Mouse (Mus musculus) embryo, embryonic 9.5 days (tissue): ENCODE data around the gene Sox13.

Experiments
- DNase-seq: peaks from one replicate; pipeline ENCODE4 v3.0.0-alpha.2; 2017; ENCODE audit errors: extremely low spot score

The Sox13 gene

DNA sequence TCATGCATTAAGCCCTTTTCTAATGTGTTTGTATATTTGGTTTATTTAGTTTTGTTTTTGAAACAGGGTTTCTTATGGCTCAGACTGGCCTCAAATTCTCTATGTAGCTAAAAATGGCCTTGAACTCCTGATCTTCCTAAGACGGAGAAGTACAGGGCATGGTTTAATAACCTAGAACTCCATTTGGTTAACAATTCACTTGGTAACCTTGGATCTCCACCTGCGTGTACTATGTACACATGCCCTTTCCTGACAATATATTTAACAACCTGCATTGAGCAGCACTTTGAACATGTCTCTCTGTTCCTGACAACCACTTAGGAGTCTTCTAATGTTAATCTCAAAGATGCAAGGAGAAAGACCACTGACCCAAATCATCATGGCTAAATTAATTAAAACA lies 7.0 kb upstream of the Sox13 start:
- DNase-seq = no peak

DNA sequence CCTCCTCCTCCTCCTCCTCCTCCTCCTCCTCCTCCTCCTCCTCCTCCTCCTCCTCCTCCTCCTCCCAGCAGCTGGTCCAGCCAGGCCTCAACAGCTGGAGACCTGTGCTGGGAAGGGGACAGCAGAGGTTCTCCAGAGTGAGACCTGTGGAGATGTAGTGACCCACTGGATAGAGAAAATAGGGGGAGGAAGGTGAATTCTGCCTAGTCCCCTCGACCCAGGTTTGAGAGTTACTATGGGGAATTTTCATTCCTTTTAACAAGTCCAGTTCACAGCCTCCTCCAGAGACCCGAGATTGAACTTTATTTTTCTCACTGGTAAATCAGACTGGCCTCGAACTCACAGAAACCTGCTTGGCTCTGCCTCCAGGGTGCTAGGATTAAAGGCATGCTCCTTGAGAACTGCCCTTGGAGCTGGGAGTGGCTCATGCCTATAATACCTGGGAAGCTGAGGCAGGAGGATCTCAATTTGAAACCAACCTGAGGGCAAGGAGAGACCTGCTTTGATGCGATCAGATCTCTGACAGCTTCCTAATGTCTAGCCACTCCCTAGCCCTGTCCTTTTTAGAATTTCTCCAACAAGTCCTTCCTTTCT lies 467 bp upstream of the Sox13 start:
- DNase-seq = no peak

DNA sequence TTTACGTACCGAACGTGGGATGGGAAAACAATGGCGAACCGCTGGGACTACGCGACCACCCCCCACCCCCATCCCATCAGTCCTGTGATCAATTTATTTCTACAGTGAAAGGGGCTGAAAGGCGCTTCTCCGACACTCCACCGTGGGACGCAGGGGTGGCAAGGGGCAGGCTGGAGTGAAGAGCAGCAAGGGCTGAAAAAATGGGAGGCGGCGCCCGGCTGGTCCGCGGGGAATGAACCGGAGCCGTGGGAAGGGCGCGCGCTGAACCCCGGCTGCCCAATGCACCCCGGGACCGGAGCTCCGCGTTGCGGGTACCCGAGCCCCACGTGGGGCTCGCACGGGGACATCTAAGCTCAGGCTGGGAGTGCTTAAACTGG lies 1.0 kb downstream of the Sox13 start:
- DNase-seq = no peak

DNA sequence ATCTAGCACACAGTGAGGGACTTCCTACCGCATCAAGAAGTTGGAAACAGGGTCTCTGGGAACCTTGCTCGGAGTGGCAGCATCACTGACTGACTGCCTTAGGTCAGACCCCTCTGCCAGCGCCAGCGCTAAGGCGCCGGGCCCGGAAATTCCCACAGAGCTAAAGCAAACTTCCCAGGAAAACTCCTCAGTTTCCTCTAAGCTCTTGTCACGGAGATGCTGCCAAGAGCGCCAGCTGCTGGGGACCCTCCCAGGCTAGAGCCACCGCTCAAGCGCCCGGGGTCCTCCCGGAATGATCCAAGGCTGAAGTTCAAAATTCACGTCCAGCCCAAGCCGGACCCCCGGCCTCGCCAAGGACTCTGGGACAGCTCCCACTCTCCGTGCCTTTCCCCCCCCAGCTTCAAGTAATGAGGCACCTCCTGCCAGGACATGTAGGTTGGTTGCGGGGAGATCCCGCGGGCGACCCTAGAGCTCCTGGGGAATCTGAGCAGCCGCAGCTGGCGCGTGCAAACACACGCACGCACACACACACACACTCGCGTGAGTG lies 1.5 kb downstream of the Sox13 start:
- DNase-seq = peak; percentile 69

DNA sequence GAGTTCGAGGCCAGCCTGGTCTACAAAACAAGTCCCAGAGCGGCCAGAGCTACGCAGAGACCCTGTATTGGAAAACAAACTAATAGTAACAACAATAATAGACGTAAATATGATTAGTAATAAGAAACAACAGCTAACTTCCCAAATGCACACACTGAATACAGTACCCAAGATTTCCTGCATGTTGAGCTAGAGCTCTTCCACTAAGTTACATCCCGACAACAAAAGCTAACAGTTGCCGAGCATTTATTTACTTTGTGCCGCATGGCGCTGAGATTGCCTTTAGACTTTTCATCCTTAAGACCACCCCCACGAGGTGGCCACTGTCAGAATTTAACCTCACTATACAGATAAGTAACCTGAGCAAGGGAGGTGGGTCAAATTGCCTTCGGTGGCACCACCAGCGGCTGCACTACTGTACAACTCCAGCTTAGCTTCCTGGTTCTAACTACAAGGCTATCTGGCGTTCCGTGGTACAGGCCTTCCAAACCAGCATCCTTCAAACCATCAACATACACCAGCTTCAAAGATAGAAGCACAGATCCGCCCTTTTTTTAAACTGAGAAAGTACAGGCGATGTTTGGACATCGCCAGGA lies 2.1 kb downstream of the Sox13 start:
- DNase-seq = no peak

DNA sequence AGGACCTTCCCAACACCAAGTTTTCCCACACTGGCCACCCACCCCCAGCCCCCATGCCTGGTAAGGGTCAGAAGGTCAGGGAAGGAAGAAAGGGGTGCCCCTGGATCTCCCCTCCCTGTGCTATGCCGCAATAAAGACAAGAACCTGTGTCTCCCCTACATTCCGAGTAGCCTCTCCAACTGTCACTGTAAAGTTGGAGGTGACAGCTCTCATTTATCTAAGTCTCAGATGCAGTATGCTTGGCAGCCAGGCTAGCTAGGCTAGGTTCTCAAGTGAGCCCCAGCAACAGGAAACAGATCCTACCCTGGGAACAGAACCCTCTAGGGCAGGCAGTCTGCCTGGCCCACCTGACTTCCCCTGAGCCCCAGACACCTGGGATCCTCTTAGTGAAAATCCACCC lies 3.1 kb downstream of the Sox13 start:
- no peak for DNase-seq

DNA sequence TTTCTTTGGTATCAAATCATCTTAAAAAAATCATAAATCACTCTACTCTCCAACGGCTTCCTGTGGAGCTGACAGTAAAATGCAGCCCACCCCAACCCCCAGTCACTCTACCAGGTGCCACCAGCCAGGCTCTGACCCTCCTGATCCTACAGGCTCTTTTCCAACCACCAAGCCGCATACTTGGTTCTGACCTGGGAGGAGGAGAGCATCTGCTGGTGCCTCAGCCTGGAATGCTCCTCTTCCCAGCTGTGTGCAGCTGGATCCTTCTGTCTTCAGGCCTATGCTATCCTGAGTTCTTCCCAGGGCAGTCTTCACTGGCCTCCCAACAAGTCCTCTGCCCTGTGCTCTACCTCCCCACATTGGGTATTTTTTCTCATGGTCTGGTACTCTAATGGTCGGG lies 3.7 kb downstream of the Sox13 start:
- no peak for DNase-seq

DNA sequence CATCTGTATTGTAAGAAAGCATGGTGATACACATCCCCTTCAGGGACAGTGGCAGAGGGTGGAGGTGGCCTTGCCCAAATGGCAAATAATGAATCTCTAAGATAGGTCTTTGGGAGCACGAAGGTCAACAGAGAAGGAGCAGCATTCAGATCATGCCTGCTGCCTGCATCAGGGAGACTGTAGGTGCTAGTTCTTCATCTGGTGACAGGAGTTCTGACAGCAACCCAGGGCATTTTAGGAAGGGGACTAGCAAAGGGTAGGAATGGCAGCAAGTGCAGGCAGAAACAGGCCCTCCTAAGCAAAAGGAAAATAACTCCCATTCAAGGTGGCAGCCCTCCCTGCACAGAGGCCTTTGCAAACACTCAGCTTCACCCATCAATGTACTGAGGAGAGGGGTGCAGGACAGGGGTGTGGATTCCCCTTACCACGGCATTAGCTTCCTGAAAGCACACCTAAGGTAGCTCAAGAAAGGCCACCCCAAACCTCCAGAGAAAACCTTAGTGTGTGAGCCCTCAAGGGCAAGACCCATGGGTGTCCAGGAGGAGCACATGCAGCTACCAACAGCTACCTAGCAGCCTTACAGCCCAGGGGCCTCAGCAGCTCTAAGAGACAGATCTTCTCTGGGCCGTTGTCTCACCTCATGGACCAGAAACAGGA lies 4.9 kb downstream of the Sox13 start:
- no peak for DNase-seq

- DNase-seq = peak; percentile 53
Measured at GRCm38 (mm10) chr1:133418164-133418800, 5.9 kb downstream of the Sox13 start.

DNA sequence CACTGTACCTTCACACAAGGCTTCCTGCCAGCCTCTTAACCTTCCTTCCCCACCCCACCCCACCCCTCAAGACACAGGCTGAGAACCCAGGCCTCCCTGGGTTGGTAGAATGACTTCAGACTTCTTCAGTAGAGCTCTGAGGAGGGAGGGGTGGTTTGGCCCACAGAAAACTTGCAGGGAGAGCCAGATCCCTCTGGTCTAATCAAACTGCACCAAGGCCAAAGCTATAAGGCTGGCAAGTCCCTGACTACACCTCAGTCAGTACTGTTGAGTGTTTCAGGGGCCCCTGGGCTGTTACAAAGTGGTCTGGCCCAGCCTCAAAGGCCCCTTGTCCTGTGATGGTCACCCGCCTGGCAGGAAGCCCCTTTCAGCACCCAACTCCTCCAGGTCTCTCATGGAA lies 6.6 kb downstream of the Sox13 start:
- no peak for DNase-seq

GRCm38 (mm10) chr1:133417113-133417512 lies 7.1 kb downstream of the Sox13 start:
- no peak for DNase-seq

DNA sequence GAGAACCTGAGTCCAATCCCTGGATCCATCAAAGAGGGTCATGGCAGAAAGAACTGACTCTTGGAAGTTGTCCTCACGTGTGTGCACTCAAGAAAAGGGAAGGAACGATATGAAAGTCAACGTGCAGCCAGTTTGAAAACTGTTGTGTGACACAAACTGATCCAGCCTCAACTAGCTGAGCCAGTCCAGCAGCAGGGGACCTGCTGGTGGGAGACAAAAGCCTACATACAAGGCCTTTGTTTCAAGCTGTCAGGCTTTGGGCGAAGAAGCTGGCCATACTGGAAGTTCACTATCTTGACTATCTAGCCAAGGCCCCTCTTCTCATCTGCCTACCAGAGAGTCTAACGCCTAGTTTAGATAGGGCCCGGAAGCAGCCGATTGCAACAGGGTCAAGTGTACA lies 7.7 kb downstream of the Sox13 start:
- DNase-seq = no peak

GRCm38 (mm10) chr1:133415505-133415904 lies 8.7 kb downstream of the Sox13 start:
- no peak for DNase-seq

DNA sequence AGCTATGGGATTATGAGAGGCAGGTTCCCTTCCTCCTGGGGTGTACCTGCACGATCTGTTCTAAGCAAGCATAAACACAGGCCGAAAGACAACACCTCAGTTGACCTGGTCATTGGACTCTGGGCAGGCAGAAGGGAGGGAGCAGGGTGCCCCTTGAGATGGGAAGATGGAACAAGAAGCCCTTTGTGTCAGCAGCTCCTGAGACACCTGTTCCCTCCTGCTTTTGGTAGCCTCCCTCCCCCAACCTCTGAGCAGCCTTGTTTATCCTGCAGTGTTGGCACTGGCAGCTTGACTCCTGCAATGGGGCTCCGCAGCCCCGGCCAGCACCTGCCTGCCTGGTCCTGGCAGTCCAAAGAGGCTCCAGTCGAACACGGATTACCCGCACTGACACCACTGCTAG lies 9.1 kb downstream of the Sox13 start:
- DNase-seq = no peak

DNA sequence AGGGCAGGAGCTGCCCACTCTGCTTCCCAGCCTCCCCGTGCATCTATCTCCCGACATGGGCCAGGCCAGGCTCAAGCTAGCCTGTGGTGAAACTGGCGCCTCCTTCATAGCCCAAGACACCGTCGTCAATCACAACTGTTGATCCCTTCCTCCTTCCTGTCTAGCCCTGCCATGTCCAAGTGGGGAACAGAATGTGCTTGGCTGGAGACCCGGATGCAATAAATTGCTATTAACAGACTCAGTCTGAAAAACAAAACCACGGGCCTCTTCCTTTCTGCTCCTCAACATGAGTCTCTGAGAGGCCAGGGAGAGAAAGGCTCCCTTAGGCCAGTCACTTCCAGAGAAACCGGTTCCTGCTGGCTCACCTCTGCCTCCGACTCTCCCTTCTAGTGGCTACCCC lies 11.2 kb downstream of the Sox13 start:
- no peak for DNase-seq

DNA sequence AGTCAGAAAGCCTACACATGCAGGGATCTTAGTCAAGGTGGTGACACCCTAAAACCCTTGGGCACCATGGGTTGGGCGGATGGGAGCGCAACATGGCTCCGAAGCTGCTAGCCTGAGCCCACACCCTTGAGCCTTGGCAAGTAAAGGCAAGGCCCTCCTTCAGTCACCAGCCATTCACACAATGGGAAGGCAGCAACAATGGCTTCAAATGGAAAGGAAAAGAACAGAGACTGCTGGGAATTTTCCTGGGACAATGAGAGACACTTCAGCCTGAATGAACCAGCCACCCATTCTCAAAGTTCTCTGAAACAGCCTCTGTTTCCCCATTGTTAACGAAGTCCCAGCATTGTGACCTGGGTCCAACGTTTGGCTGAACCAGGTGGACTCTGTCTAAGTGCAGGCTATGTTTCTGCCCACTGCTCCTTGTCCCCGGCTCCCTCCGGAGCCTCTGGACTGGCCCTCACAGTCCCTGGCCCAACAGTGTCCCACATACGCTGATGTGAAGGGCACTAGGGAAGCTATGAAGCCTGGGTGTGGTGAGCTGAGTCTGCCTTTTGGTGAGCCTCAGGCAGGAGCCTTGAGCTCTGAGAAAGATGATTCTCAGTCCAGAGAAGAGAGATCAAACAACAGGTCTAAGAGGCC lies 12.6 kb downstream of the Sox13 start:
- no peak for DNase-seq

- DNase-seq = no peak
Measured at GRCm38 (mm10) chr1:133409786-133410185, 14.4 kb downstream of the Sox13 start.

- DNase-seq = peak; percentile 95
Measured at GRCm38 (mm10) chr1:133408880-133409516, 15.2 kb downstream of the Sox13 start.

DNA sequence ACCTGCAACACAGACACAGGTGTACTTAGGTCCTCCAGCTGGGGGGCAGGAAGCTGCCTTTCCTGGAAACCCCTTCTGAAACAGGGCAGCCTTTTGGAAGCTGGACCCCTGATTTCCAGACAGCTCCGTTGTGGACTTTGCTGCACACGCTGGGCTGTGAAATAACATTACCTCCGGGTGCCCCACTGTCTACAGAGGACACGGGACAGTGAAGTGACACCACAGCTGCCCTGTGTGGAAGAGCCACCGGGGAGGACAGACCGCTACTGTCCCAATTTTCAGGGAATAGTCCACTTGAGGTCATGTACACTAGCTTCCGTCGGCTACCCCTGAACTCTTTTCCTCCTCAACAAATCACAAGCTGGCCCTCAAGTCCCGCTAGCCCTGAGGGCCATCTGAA lies 15.9 kb downstream of the Sox13 start:
- no peak for DNase-seq

DNA sequence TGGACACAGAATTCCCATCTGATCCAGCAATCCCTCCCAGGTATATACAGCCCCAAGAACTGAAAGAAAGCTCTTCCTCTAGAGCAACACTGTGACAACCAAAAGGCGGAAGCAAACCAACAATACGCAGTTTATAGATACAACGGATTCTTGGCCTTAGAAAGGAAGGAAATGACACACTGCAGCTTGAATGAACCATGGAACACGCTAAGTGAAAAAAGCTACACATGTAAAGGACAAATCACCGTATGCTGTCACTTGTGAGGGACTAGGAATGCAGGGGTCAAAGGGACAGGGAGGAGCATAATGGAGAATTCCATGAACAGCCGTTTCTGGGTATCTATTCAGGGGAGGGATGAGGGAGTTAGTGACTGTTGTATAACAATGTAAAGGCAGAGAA lies 16.7 kb downstream of the Sox13 start:
- no peak for DNase-seq

DNA sequence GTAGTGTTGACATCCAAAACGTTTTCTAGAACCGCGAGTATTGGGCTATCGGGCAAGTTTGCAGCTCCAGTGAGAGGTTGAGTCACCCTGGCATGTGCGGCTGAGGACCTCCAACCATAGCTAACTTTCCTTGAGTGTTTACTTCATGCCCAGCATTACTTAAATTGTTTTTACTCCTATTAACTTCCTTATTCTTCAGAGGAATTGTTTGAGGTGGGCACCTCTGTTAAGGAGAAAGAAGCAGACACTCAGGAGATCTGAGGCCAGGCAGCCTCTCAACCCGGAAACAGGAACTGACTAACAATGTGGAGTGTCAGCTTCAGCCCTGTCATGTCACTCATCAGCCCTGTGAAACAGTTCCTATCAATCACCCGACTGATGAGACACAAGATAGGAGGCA lies 17.6 kb downstream of the Sox13 start:
- no peak for DNase-seq

DNA sequence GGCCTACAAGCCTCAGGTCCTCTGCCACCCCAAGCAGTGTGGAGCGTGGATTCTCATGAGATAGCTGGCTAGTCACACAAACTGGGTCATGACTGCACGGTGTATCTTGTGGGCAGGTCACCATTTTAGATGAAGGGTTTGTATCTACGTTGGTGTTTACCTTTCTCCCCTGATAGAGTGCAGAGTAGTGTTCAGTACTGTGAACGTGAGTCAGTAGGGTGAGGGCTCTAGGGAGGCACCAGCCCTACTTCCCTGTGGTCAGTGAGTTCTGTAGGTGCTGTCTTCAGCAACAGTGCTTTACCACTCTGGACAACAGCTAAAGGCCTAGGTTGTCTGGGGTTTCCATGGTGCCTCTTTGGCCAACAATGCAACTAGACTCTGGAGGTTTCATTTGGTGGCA lies 20.2 kb downstream of the Sox13 start:
- DNase-seq = no peak
